Mouse (Mus musculus) lung, postnatal 0 days (tissue): ENCODE measurements around the gene Ssbp2.

Experiments used
- CTCF ChIP-seq: IDR thresholded peaks from 2 replicates; pipeline ENCODE4 v1.5.1; 2016; ENCODE audit warnings: antibody characterized with exemption, mild to moderate bottlenecking
- EP300 ChIP-seq: IDR thresholded peaks from 2 replicates; pipeline ENCODE4 v1.6.1; 2016; ENCODE audit warnings: antibody characterized with exemption, mild to moderate bottlenecking, control low read depth

GRCm38 (mm10) chr13:91460621-91461284, 670 bp downstream of the Ssbp2 start:
- TF ChIP-seq CTCF = 0 out of 2 replicates have a peak, but pooled peaks have one; percentile 0
- TF ChIP-seq EP300 = no peak
